Mouse (Mus musculus): ENCODE measurements at regions not wholly inside any gene's neighbourhood (a gene's known extent, or its start where the extent isn't known, plus 50 kb on each side); places are given as distances from the start of the nearest gene placed in this dataset.

- Histone ChIP-seq H3K27me3 (ENCODE audit: control insufficient read depth, insufficient read depth, low read length) (no peaks in the 10 kb centered on the region), H3K9ac (replicated peaks; ENCODE audit: low read depth, low read length) (no peak overlapping the region), H3K4me2 (ENCODE audit: low read depth, low read length) (no peak overlapping the region), H3K4me3 (ENCODE audit: low read depth, low read length) (no peak overlapping the region), H3K27ac (ENCODE audit: low read depth, low read length) (no peak overlapping the region), H3K9me3 (ENCODE audit: control insufficient read depth, low read length) (no peaks in the 10 kb centered on the region), H3K36me3 (ENCODE audit: control insufficient read depth, insufficient read depth, low read length) (no peaks in the 10 kb centered on the region), H3K4me1 (ENCODE audit: control insufficient read depth, insufficient read depth, low read length) (peaks cover 21% of the 10 kb centered on the region)
- 79% methylated on average over 9 of the region's 9 CpGs for WGBS
- no peak for ATAC-seq (ENCODE audit: low read depth)
Observed at GRCm38 (mm10) chr13:107810060-107810801, 234.0 kb upstream of the Smim15 start.

GRCm38 (mm10) chr13:107808961-107809360 lies 235.3 kb upstream of the Smim15 start:
- 85% methylated on average over 2 of the region's 2 CpGs for WGBS
- H3K9me3 ChIP-seq (ENCODE audit: control insufficient read depth, low read length) = no peaks in the 10 kb centered on the region
- H3K4me1 ChIP-seq (ENCODE audit: control insufficient read depth, insufficient read depth, low read length) = peaks cover 12% of the 10 kb centered on the region
- H3K27ac ChIP-seq (ENCODE audit: low read depth, low read length) = no peak overlapping the region
- no peaks in the 10 kb centered on the region for H3K27me3 ChIP-seq (ENCODE audit: control insufficient read depth, insufficient read depth, low read length)
- H3K9ac ChIP-seq (replicated peaks; ENCODE audit: low read depth, low read length) = no peak overlapping the region
- no peaks in the 10 kb centered on the region for H3K36me3 ChIP-seq (ENCODE audit: control insufficient read depth, insufficient read depth, low read length)
- no peak for ATAC-seq (ENCODE audit: low read depth)
- no peak overlapping the region for H3K4me3 ChIP-seq (ENCODE audit: low read depth, low read length)
- no peak overlapping the region for H3K4me2 ChIP-seq (ENCODE audit: low read depth, low read length)

GRCm38 (mm10) chr13:107804418-107804817 lies 239.8 kb upstream of the Smim15 start:
- Histone ChIP-seq H3K27ac (ENCODE audit: low read depth, low read length) (no peak overlapping the region), H3K9me3 (ENCODE audit: control insufficient read depth, low read length) (no peaks in the 10 kb centered on the region), H3K36me3 (ENCODE audit: control insufficient read depth, insufficient read depth, low read length) (no peaks in the 10 kb centered on the region), H3K27me3 (ENCODE audit: control insufficient read depth, insufficient read depth, low read length) (no peaks in the 10 kb centered on the region), H3K9ac (replicated peaks; ENCODE audit: low read depth, low read length) (no peak overlapping the region), H3K4me1 (ENCODE audit: control insufficient read depth, insufficient read depth, low read length) (peaks cover 15% of the 10 kb centered on the region; the same call in 1 of the 2 replicates), H3K4me3 (ENCODE audit: low read depth, low read length) (no peak overlapping the region), H3K4me2 (ENCODE audit: low read depth, low read length) (no peak overlapping the region)
- WGBS = 93% methylated on average over 1 of the region's 1 CpGs
- no peak for ATAC-seq (ENCODE audit: low read depth)

GRCm38 (mm10) chr13:107799199-107799945 lies 244.9 kb upstream of the Smim15 start:
- Histone ChIP-seq H3K9ac (replicated peaks; ENCODE audit: low read depth, low read length) (no peak overlapping the region), H3K27ac (ENCODE audit: low read depth, low read length) (no peak overlapping the region), H3K4me1 (ENCODE audit: control insufficient read depth, insufficient read depth, low read length) (peaks cover 43% of the 10 kb centered on the region), H3K27me3 (ENCODE audit: control insufficient read depth, insufficient read depth, low read length) (no peaks in the 10 kb centered on the region), H3K9me3 (ENCODE audit: control insufficient read depth, low read length) (no peaks in the 10 kb centered on the region), H3K4me3 (ENCODE audit: low read depth, low read length) (no peak overlapping the region), H3K4me2 (ENCODE audit: low read depth, low read length) (no peak overlapping the region), H3K36me3 (ENCODE audit: control insufficient read depth, insufficient read depth, low read length) (no peaks in the 10 kb centered on the region)
- 18% methylated on average over 13 of the region's 13 CpGs for WGBS
- ATAC-seq (ENCODE audit: low read depth) = no peak

GRCm38 (mm10) chr13:107798144-107798543 lies 246.1 kb upstream of the Smim15 start:
- Histone ChIP-seq H3K27ac (ENCODE audit: low read depth, low read length) (no peak overlapping the region), H3K4me2 (ENCODE audit: low read depth, low read length) (no peak overlapping the region), H3K4me1 (ENCODE audit: control insufficient read depth, insufficient read depth, low read length) (peaks cover 50% of the 10 kb centered on the region), H3K9me3 (ENCODE audit: control insufficient read depth, low read length) (no peaks in the 10 kb centered on the region), H3K36me3 (ENCODE audit: control insufficient read depth, insufficient read depth, low read length) (no peaks in the 10 kb centered on the region), H3K4me3 (ENCODE audit: low read depth, low read length) (no peak overlapping the region), H3K9ac (replicated peaks; ENCODE audit: low read depth, low read length) (no peak overlapping the region), H3K27me3 (ENCODE audit: control insufficient read depth, insufficient read depth, low read length) (no peaks in the 10 kb centered on the region)
- WGBS = 60% methylated on average over 7 of the region's 7 CpGs
- ATAC-seq (ENCODE audit: low read depth) = no peak

GRCm38 (mm10) chr13:107795516-107795915 lies 248.7 kb upstream of the Smim15 start:
- Histone ChIP-seq H3K36me3 (ENCODE audit: control insufficient read depth, insufficient read depth, low read length) (no peaks in the 10 kb centered on the region), H3K4me3 (ENCODE audit: low read depth, low read length) (no peak overlapping the region), H3K4me2 (ENCODE audit: low read depth, low read length) (no peak overlapping the region), H3K4me1 (ENCODE audit: control insufficient read depth, insufficient read depth, low read length) (peaks cover 53% of the 10 kb centered on the region), H3K27me3 (ENCODE audit: control insufficient read depth, insufficient read depth, low read length) (no peaks in the 10 kb centered on the region), H3K9me3 (ENCODE audit: control insufficient read depth, low read length) (no peaks in the 10 kb centered on the region), H3K27ac (ENCODE audit: low read depth, low read length) (no peak overlapping the region), H3K9ac (replicated peaks; ENCODE audit: low read depth, low read length) (no peak overlapping the region)
- ATAC-seq (ENCODE audit: low read depth) = no peak
- 38% methylated on average over 3 of the region's 3 CpGs for WGBS

GRCm38 (mm10) chr13:107791770-107792169 lies 252.5 kb upstream of the Smim15 start:
- H3K4me3 ChIP-seq (ENCODE audit: low read depth, low read length) = no peak overlapping the region
- no peaks in the 10 kb centered on the region for H3K27me3 ChIP-seq (ENCODE audit: control insufficient read depth, insufficient read depth, low read length)
- peaks cover 27% of the 10 kb centered on the region for H3K4me1 ChIP-seq (ENCODE audit: control insufficient read depth, insufficient read depth, low read length)
- 84% methylated on average over 9 of the region's 9 CpGs for WGBS
- no peak overlapping the region for H3K4me2 ChIP-seq (ENCODE audit: low read depth, low read length)
- no peaks in the 10 kb centered on the region for H3K36me3 ChIP-seq (ENCODE audit: control insufficient read depth, insufficient read depth, low read length)
- no peak overlapping the region for H3K27ac ChIP-seq (ENCODE audit: low read depth, low read length)
- ATAC-seq (ENCODE audit: low read depth) = no peak
- no peak overlapping the region for H3K9ac ChIP-seq (replicated peaks; ENCODE audit: low read depth, low read length)
- H3K9me3 ChIP-seq (ENCODE audit: control insufficient read depth, low read length) = no peaks in the 10 kb centered on the region

GRCm38 (mm10) chr13:107784971-107785370 lies 259.3 kb upstream of the Smim15 start:
- WGBS = 42% methylated on average over 5 of the region's 5 CpGs
- Histone ChIP-seq H3K9me3 (ENCODE audit: control insufficient read depth, low read length) (no peaks in the 10 kb centered on the region), H3K36me3 (ENCODE audit: control insufficient read depth, insufficient read depth, low read length) (no peaks in the 10 kb centered on the region), H3K4me3 (ENCODE audit: low read depth, low read length) (no peak overlapping the region), H3K27me3 (ENCODE audit: control insufficient read depth, insufficient read depth, low read length) (no peaks in the 10 kb centered on the region), H3K4me1 (ENCODE audit: control insufficient read depth, insufficient read depth, low read length) (no peaks in the 10 kb centered on the region; the same call in 1 of the 2 replicates), H3K27ac (ENCODE audit: low read depth, low read length) (no peak overlapping the region), H3K9ac (replicated peaks; ENCODE audit: low read depth, low read length) (no peak overlapping the region), H3K4me2 (ENCODE audit: low read depth, low read length) (no peak overlapping the region)
- ATAC-seq (ENCODE audit: low read depth) = no peak

GRCm38 (mm10) chr13:107781741-107782140 lies 262.5 kb upstream of the Smim15 start:
- Histone ChIP-seq H3K27ac (ENCODE audit: low read depth, low read length) (no peak overlapping the region), H3K4me1 (ENCODE audit: control insufficient read depth, insufficient read depth, low read length) (no peaks in the 10 kb centered on the region; the same call in 1 of the 2 replicates), H3K27me3 (ENCODE audit: control insufficient read depth, insufficient read depth, low read length) (no peaks in the 10 kb centered on the region), H3K36me3 (ENCODE audit: control insufficient read depth, insufficient read depth, low read length) (no peaks in the 10 kb centered on the region), H3K4me3 (ENCODE audit: low read depth, low read length) (no peak overlapping the region), H3K9ac (replicated peaks; ENCODE audit: low read depth, low read length) (no peak overlapping the region), H3K9me3 (ENCODE audit: control insufficient read depth, low read length) (no peaks in the 10 kb centered on the region), H3K4me2 (ENCODE audit: low read depth, low read length) (no peak overlapping the region)
- no peak for ATAC-seq (ENCODE audit: low read depth)
- 93% methylated on average over 8 of the region's 8 CpGs for WGBS

All from neural tube, embryonic 14.5 days (tissue).